In the genomic region with DNA sequence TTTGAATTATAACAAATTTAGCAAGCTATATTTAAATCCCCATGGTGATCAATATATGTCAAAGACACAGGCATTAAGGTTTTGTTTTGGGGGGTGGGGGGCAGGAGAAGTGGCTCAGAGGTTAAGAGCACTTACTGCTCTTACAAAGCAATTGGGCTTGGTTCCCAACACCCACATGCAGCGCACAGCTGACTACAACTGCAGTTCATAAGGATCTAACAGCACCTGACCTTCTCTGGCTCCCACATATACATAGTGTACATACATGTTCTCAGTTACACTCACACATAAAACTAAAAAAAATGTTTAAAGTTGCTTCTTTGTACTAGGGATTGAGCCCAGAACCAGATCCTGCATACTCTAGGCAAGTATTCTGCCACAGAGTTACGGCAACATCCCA, we compare ENCODE assay signal across 28 mouse cellular contexts.
"Had no signal": no experiment of that assay in that cellular context is flagged by ENCODE, and none has a peak within 500 bp of the region (broad histone marks: within the 10 kb centered on the region; RNA-seq: fewer than 3 reads in every experiment).

No protein-coding gene starts in this region.

- H3K9me3 ChIP-seq: embryonic facial prominence, embryonic 10.5 days; embryonic facial prominence, embryonic 12.5 days; embryonic facial prominence, embryonic 13.5 days; embryonic facial prominence, embryonic 15.5 days; forebrain, embryonic 10.5 days; forebrain, embryonic 12.5 days; forebrain, embryonic 13.5 days; forebrain, embryonic 15.5 days had no signal

- ATAC-seq: forebrain, embryonic 13.5 days; forebrain, embryonic 14.5 days; forebrain, embryonic 15.5 days; forebrain, embryonic 16.5 days; forebrain, postnatal 0 days had no signal

- H3K4me2 ChIP-seq: embryonic facial prominence, embryonic 12.5 days; embryonic facial prominence, embryonic 13.5 days; embryonic facial prominence, embryonic 15.5 days; forebrain, embryonic 12.5 days; forebrain, embryonic 13.5 days; forebrain, embryonic 15.5 days had no signal

- H3K4me1 ChIP-seq: embryonic facial prominence, embryonic 10.5 days; embryonic facial prominence, embryonic 15.5 days; forebrain, embryonic 10.5 days; forebrain, embryonic 12.5 days; forebrain, embryonic 13.5 days had no signal

- H3K9ac ChIP-seq: embryonic facial prominence, embryonic 12.5 days; embryonic facial prominence, embryonic 13.5 days; embryonic facial prominence, embryonic 15.5 days; forebrain, embryonic 12.5 days; forebrain, embryonic 13.5 days; forebrain, embryonic 15.5 days; forebrain, postnatal 0 days had no signal

- H3K4me3 ChIP-seq: embryonic facial prominence, embryonic 10.5 days; embryonic facial prominence, embryonic 12.5 days; embryonic facial prominence, embryonic 13.5 days; embryonic facial prominence, embryonic 15.5 days; erythroblast, embryonic 14.5 days; forebrain, embryonic 10.5 days; forebrain, embryonic 12.5 days; forebrain, embryonic 13.5 days; forebrain, embryonic 15.5 days; gastrocnemius, adult 2 months; heart, adult 2 months had no signal

- H3K27ac ChIP-seq: embryonic facial prominence, embryonic 10.5 days; embryonic facial prominence, embryonic 12.5 days; embryonic facial prominence, embryonic 13.5 days; embryonic facial prominence, embryonic 15.5 days; forebrain, embryonic 10.5 days; forebrain, embryonic 12.5 days; forebrain, embryonic 13.5 days; forebrain, embryonic 15.5 days; gastrocnemius, adult 2 months; heart, adult 2 months had no signal

- DNase-seq: cerebellum, adult 2 months; cerebellum, adult 8-10 months; cerebellum, adult 9-10 months; cerebellum, adult 9-11 months; cerebellum, postnatal 10 days; cerebellum, postnatal 14 days; cerebellum, postnatal 25 days; cerebellum, postnatal 36 days; embryo, embryonic 11 days; forebrain, postnatal 0 days; gastrocnemius, adult 2 months; gastrocnemius, postnatal 10 days; gastrocnemius, postnatal 14 days; gastrocnemius, postnatal 25 days; gastrocnemius, postnatal 36 days; heart, adult 18-20 months; heart, adult 2 months had no signal

- H3K27me3 ChIP-seq: embryonic facial prominence, embryonic 12.5 days; embryonic facial prominence, embryonic 13.5 days; embryonic facial prominence, embryonic 15.5 days; forebrain, embryonic 12.5 days; forebrain, embryonic 13.5 days; forebrain, embryonic 15.5 days had no signal
